Comparison of ENCODE assay signal across 14 mouse cellular contexts in the genomic region with DNA sequence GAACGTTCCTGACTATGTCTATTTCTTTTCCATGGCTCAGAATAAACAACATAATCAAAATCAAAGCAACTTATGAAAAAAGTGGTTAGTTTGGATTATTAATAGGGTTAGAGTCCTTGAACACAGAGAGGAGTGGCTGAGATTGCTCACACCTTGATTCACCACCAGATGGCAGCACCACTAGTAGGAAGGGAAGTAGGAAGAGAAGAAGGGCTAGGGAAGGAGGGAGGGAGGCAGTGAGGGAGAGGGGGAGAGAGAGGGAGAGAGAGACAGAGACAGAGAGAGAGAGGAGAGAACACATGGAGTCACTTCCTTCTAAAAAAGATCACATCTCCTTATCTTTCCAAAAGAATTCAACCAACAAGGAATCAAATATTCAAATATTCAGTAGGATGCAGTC. TPM values are rescaled to one million over a fixed set of nuclear protein-coding genes. Genes with fewer than 3 reads are reported as not detected.
A peak's percentile ranks its signal among the peaks of the same experiment; 100 is the strongest.
DNase-seq lines count a peak whose midpoint lies in the region; ATAC-seq and TF ChIP-seq lines count a peak whose summit lies in the region.
"Not testable (repeated sequence)": the region's sequence is repeated elsewhere in the genome, so short reads cannot be mapped to it uniquely, and the experiment has no call there.
"Had no signal": no experiment of that assay in that cellular context is flagged by ENCODE, and none has a peak within 500 bp of the region (broad histone marks: within the 10 kb centered on the region; RNA-seq: fewer than 3 reads in every experiment).

No protein-coding gene starts in this region.

- peak; percentile 31 for DNase-seq in NIH3T3 (ENCODE audit: low read depth)
- DNase-seq in cerebellum, postnatal 10 days: peak; percentile 76 to 80
- not testable (repeated sequence) for DNase-seq in forebrain, embryonic 11.5 days (ENCODE audit: low spot score)
- DNase-seq in induced T-regulatory cell, adult 2 months (ENCODE audit: low read depth): peak; percentile 45
- peak in 1 of 2 experiments; percentile 33 for DNase-seq in left cerebral cortex, adult 2 months (ENCODE audit: extremely low spot score in 1 of 2, low spot score in 2 of 2)
- peak; percentile 54 for DNase-seq in retina, embryonic 14.5 days (ENCODE audit: low spot score)
- peak; percentile 63 for DNase-seq in thymus, postnatal 4 days

- no CpG with 5 or more reads among the region's 1 CpGs for WGBS in forebrain, embryonic 11.5 days

- not testable (repeated sequence) for H3K4me3 ChIP-seq in forebrain, embryonic 11.5 days (ENCODE audit: low read depth, low read length); left cerebral cortex, adult 2 months

- not testable (repeated sequence) for H3K27ac ChIP-seq in forebrain, embryonic 11.5 days (ENCODE audit: low read depth, low read length); left cerebral cortex, adult 2 months

- H3K27me3 ChIP-seq in forebrain, embryonic 11.5 days (ENCODE audit: control insufficient read depth, insufficient read depth, low read length): not testable (repeated sequence)

- ATAC-seq in forebrain, embryonic 11.5 days (replicated peaks; ENCODE audit: low FRiP score): peak; percentile 69
- ATAC-seq in megakaryocyte-erythroid progenitor cell, adult 5-6 weeks (replicated peaks; ENCODE audit: low FRiP score, low TSS enrichment, poor library complexity, severe bottlenecking): peak; percentile 87

- H3K4me2 ChIP-seq in forebrain, embryonic 11.5 days (ENCODE audit: low read depth, low read length, severe bottlenecking): not testable (repeated sequence)

- not testable (repeated sequence) for H3K36me3 ChIP-seq in forebrain, embryonic 11.5 days (ENCODE audit: control insufficient read depth, insufficient read depth, low read length)

- H3K9me3 ChIP-seq in forebrain, embryonic 11.5 days (ENCODE audit: control insufficient read depth, low read length): not testable (repeated sequence)

- peak; percentile 33 for TF ChIP-seq CTCF in left cerebral cortex, adult 2 months (IDR thresholded peaks at IDR 0.05)

- not testable (repeated sequence) for H3K9ac ChIP-seq in forebrain, embryonic 11.5 days (ENCODE audit: low read length)

- not testable (repeated sequence) for H3K4me1 ChIP-seq in forebrain, embryonic 11.5 days (replicated peaks; ENCODE audit: control insufficient read depth, insufficient read depth, low read length)

- intact Hi-C loops in left cerebral cortex, adult 2 months (cut with DNase I): not testable (repeated sequence)

RNA-seq across cellular contexts. Expression of a gene that starts 10.8 kb away (rescaled TPM):
- not detected in 2 replicates for polyA plus RNA-seq in forebrain, embryonic 11.5 days (2014; fragmentation: Nextera tagmentation; extraction: Ambion mirVana)
- total RNA-seq in left cerebral cortex, adult 2 months (2021): under 1 TPM in 1 of 2 experiments, not detected in 1; 0.94 TPM
- 3.7 TPM in 1 of 2 replicates, not detected in the other for total RNA-seq in megakaryocyte-erythroid progenitor cell, adult 5-6 weeks (2014; fragmentation: Nextera tagmentation)
- total RNA-seq in megakaryocyte-erythroid progenitor cell, adult 5-6 weeks (2017): 0.99 TPM in 1 of 2 replicates, not detected in the other
- polyA plus RNA-seq: heart, embryonic 10.5 days; hindbrain, embryonic 12.5 days; midbrain, embryonic 10.5 days had no signal

RNA-seq across cellular contexts. Expression of a gene that starts 14.3 kb away (rescaled TPM):
- polyA plus RNA-seq in forebrain, embryonic 11.5 days (2014; fragmentation: Nextera tagmentation; extraction: Ambion mirVana): not detected in 2 replicates
- not detected for total RNA-seq in left cerebral cortex, adult 2 months (2021)
- not detected in 2 replicates for total RNA-seq in megakaryocyte-erythroid progenitor cell, adult 5-6 weeks (2014; fragmentation: Nextera tagmentation)
- total RNA-seq in megakaryocyte-erythroid progenitor cell, adult 5-6 weeks (2017): not detected in 2 replicates
- total RNA-seq: adrenal gland, postnatal 4 days had no signal
- polyA plus RNA-seq: heart, embryonic 10.5 days; hindbrain, embryonic 12.5 days; liver, embryonic 15.5 days; midbrain, embryonic 10.5 days; spleen, adult 2 months had no signal
